Mouse (Mus musculus) testis, postnatal 14 days (tissue): ENCODE measurements around the gene Opcml.

ENCODE experiments used
- DNase-seq: peaks from one replicate; pipeline ENCODE4 v3.0.0; 2021; ENCODE audit warnings: low spot score

Gene Opcml

GRCm38 (mm10) chr9:28764149-28764548 lies 973.6 kb downstream of the Opcml start:
- DNase-seq = no peak

- DNase-seq = no peak
Measured at GRCm38 (mm10) chr9:28776517-28777503, 986.2 kb downstream of the Opcml start.

GRCm38 (mm10) chr9:28783834-28784233 lies 993.3 kb downstream of the Opcml start:
- DNase-seq = no peak

- DNase-seq = no peak
Measured at GRCm38 (mm10) chr9:28789439-28789838, 998.9 kb downstream of the Opcml start.

- no peak for DNase-seq
Measured at GRCm38 (mm10) chr9:28800100-28800499, 1009.5 kb downstream of the Opcml start.

- DNase-seq = no peak
Measured at GRCm38 (mm10) chr9:28806666-28807065, 1016.1 kb downstream of the Opcml start.

GRCm38 (mm10) chr9:28822060-28822459 lies 1031.5 kb downstream of the Opcml start:
- DNase-seq = no peak

- no peak for DNase-seq
Measured at GRCm38 (mm10) chr9:28822466-28822865, 1031.9 kb downstream of the Opcml start.

- no peak for DNase-seq
Measured at GRCm38 (mm10) chr9:28825821-28826220, 1035.2 kb downstream of the Opcml start.

- DNase-seq = no peak
Measured at GRCm38 (mm10) chr9:28845961-28846570, 1055.5 kb downstream of the Opcml start.

- DNase-seq = no peak
Measured at GRCm38 (mm10) chr9:28855826-28856225, 1065.3 kb downstream of the Opcml start.

- DNase-seq = no peak
Measured at GRCm38 (mm10) chr9:28861983-28862382, 1071.4 kb downstream of the Opcml start.

- no peak for DNase-seq
Measured at GRCm38 (mm10) chr9:28867256-28867655, 1076.7 kb downstream of the Opcml start.

GRCm38 (mm10) chr9:28870478-28870877 lies 1079.9 kb downstream of the Opcml start:
- DNase-seq = no peak

GRCm38 (mm10) chr9:28882566-28882965 lies 1092.0 kb downstream of the Opcml start:
- no peak for DNase-seq

GRCm38 (mm10) chr9:28891611-28892010 lies 1101.0 kb downstream of the Opcml start:
- DNase-seq = no peak

- DNase-seq = no peak
Measured at GRCm38 (mm10) chr9:28903291-28903690, 1112.7 kb downstream of the Opcml start.

- DNase-seq = no peak
Measured at GRCm38 (mm10) chr9:28909738-28910137, 1119.2 kb downstream of the Opcml start.

- DNase-seq = no peak
Measured at GRCm38 (mm10) chr9:28911571-28912185, 1121.1 kb downstream of the Opcml start.

- no peak for DNase-seq
Measured at GRCm38 (mm10) chr9:28932069-28932468, 1141.5 kb downstream of the Opcml start.

- no peak for DNase-seq
Measured at GRCm38 (mm10) chr9:28937163-28937562, 1146.6 kb downstream of the Opcml start.

- DNase-seq = no peak
Measured at GRCm38 (mm10) chr9:28937980-28938379, 1147.4 kb downstream of the Opcml start.

GRCm38 (mm10) chr9:28940901-28941300 lies 1150.3 kb downstream of the Opcml start:
- no peak for DNase-seq
